Mouse (Mus musculus) kidney, postnatal 0 days (tissue): Measurements from ENCODE around the gene Cabin1. TPM values are rescaled to one million over a fixed set of nuclear protein-coding genes. Genes with fewer than 3 reads are reported as not detected.

ENCODE experiments used
- ATAC-seq: fragments of 200-750 bp; cut with Nextera tagmentation; replicated peaks from 2 replicates; pipeline ENCODE4 v1.8.0; 2017; ENCODE audit warnings: low read depth, moderate number of reproducible peaks, moderate TSS enrichment, moderate library complexity; ENCODE audit not compliant: low FRiP score
- DNase-seq: peaks from one replicate; pipeline ENCODE4 v3.0.0-alpha.2; 2016; ENCODE audit warnings: low spot score
- H3K27ac ChIP-seq: fragments of 300-500 bp; sonication (generic); 2 replicates; pipeline ENCODE4 v1.5.1; 2014; ENCODE audit warnings: mild to moderate bottlenecking
- H3K27me3 ChIP-seq: fragments of 300-500 bp; sonication (generic); 2 replicates; pipeline ENCODE4 v1.6.1; 2014; ENCODE audit warnings: low read length, mixed read lengths; ENCODE audit not compliant: insufficient read depth
- H3K36me3 ChIP-seq: fragments of 300-500 bp; sonication (generic); 2 replicates; pipeline ENCODE4 v1.6.1; 2014; ENCODE audit warnings: low read length, mixed read lengths; ENCODE audit not compliant: insufficient read depth
- H3K4me1 ChIP-seq: fragments of 300-500 bp; sonication (generic); replicated peaks from 2 replicates; pipeline ENCODE4 v1.6.1; 2014; ENCODE audit warnings: antibody characterized with exemption, low read length, mixed read lengths; ENCODE audit not compliant: insufficient read depth
- H3K4me2 ChIP-seq: fragments of 300-500 bp; sonication (generic); 2 replicates; pipeline ENCODE4 v1.6.1; 2014; ENCODE audit warnings: mild to moderate bottlenecking, low read length, moderate library complexity, mixed read lengths
- H3K4me3 ChIP-seq: fragments of 300-500 bp; sonication (generic); replicated peaks from 2 replicates; pipeline ENCODE4 v1.5.1; 2014; ENCODE audit warnings: low read depth, low read length
- H3K9ac ChIP-seq: fragments of 300-500 bp; sonication (generic); 2 replicates; pipeline ENCODE4 v1.6.1; 2014; ENCODE audit warnings: low read depth, low read length
- H3K9me3 ChIP-seq: fragments of 300-500 bp; sonication (generic); replicated peaks from 2 replicates; pipeline ENCODE4 v1.6.1; 2016; ENCODE audit warnings: low read length, inconsistent platforms, mixed read lengths
- CTCF ChIP-seq: IDR thresholded peaks from 2 replicates; pipeline ENCODE4 v1.5.1; 2016; ENCODE audit warnings: antibody characterized with exemption, low read depth, mild to moderate bottlenecking, moderate library complexity
- WGBS: fragments of 180-500 bp; shearing (Covaris S2); extraction: QIAGEN DNeasy Blood & Tissue Kit; methylation state at CpG from one replicate; pipeline ENCODE4 v1.1.7; 2014; 5-methylcytosine and 5-hydroxymethylcytosine counted together
- polyA plus RNA-seq: library from polyadenylated mRNA; unstranded; fragments of >200 nt; fragmentation: Nextera tagmentation; extraction: Ambion mirVana; gene quantifications from 2 replicates; pipeline ENCODE4 v1.2.1, GENCODE M21; 2015

The Cabin1 gene
- polyA plus RNA-seq, 1 experiment from 2014 or later: 24.0 TPM

GRCm38 (mm10) chr10:75634610-75635009, 129.5 kb downstream of the Cabin1 start:
- TF ChIP-seq CTCF: no peak
- no peaks in the 10 kb centered on the region for H3K9me3 ChIP-seq
- ATAC-seq (no peak), DNase-seq (no peak)
- no peak overlapping the region for H3K4me2 ChIP-seq
- H3K4me3 ChIP-seq: no peak overlapping the region
- H3K36me3 ChIP-seq: no peaks in the 10 kb centered on the region
- no peaks in the 10 kb centered on the region for H3K27me3 ChIP-seq
- 93% methylated on average over 8 of the region's 8 CpGs for WGBS
- no peak overlapping the region for H3K27ac ChIP-seq
- no peaks in the 10 kb centered on the region for H3K4me1 ChIP-seq
- no peak overlapping the region for H3K9ac ChIP-seq

GRCm38 (mm10) chr10:75633576-75634139, 130.5 kb downstream of the Cabin1 start:
- Histone ChIP-seq H3K4me2 (no peak overlapping the region), H3K4me3 (no peak overlapping the region), H3K4me1 (no peaks in the 10 kb centered on the region), H3K9ac (no peak overlapping the region), H3K27me3 (no peaks in the 10 kb centered on the region), H3K9me3 (no peaks in the 10 kb centered on the region), H3K27ac (no peak overlapping the region), H3K36me3 (no peaks in the 10 kb centered on the region)
- DNase-seq: no peak
- TF ChIP-seq CTCF: no peak
- ATAC-seq: no peak
- 69% methylated on average over 14 of the region's 14 CpGs for WGBS

DNA sequence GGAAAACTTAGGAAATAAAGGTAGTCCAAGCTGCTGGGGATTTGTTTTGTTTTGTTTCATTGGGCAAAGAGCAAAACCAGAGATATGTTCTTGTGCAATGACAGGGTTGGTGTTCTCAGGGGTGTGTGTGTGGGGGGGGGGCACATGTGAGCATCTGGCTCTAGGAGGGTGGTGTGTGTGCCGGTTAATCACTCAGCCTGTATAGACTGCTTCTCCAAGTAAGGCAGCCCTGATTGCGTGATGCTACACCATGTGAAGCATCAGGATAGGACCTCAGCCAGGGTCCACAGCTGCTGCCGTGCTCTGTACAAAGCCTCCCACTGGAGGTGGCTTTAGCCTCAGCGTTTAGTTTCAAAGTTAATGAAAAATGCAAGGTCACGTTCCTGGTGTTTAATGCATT, 131.1 kb downstream of the Cabin1 start:
- Histone ChIP-seq H3K36me3 (no peaks in the 10 kb centered on the region), H3K27ac (no peak overlapping the region), H3K4me1 (no peaks in the 10 kb centered on the region), H3K9ac (no peak overlapping the region), H3K27me3 (no peaks in the 10 kb centered on the region), H3K9me3 (no peaks in the 10 kb centered on the region), H3K4me3 (no peak overlapping the region), H3K4me2 (no peak overlapping the region)
- DNase-seq: no peak
- no peak for TF ChIP-seq CTCF
- WGBS: 62% methylated on average over 5 of the region's 5 CpGs
- no peak for ATAC-seq

GRCm38 (mm10) chr10:75632633-75633032, 131.5 kb downstream of the Cabin1 start:
- ATAC-seq (no peak), DNase-seq (peak; percentile 56)
- Histone ChIP-seq H3K4me3 (no peak overlapping the region), H3K4me1 (no peaks in the 10 kb centered on the region), H3K27ac (no peak overlapping the region), H3K4me2 (no peak overlapping the region), H3K9ac (no peak overlapping the region), H3K27me3 (no peaks in the 10 kb centered on the region), H3K9me3 (no peaks in the 10 kb centered on the region), H3K36me3 (no peaks in the 10 kb centered on the region)
- WGBS: 40% methylated on average over 5 of the region's 5 CpGs
- TF ChIP-seq CTCF: no peak

DNA sequence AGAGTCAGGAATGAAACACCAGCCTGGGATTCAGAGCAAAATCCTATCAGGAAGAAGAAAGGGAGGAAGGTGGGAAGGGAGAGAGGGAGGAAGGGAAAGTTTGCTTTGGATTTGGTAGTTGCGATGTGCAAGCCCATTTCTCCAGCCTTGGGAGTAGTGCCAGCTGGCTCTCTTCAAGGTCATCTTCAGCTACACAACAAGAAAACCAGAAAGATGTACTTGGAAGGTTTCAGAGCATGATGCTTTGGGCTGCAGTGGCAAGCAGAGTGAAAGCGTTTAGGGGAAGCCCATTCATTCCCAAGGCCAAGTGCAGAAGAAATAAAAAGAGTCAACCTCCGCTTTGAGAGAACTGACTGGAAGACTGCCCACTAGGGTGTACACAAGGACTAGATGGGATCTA, 136.7 kb downstream of the Cabin1 start:
- Histone ChIP-seq H3K27ac (no peak overlapping the region), H3K27me3 (no peaks in the 10 kb centered on the region), H3K4me3 (no peak overlapping the region), H3K36me3 (no peaks in the 10 kb centered on the region), H3K9ac (no peak overlapping the region), H3K4me2 (no peak overlapping the region), H3K4me1 (no peaks in the 10 kb centered on the region), H3K9me3 (no peaks in the 10 kb centered on the region)
- DNase-seq (no peak), ATAC-seq (no peak)
- WGBS: 75% methylated on average over 3 of the region's 3 CpGs
- TF ChIP-seq CTCF: no peak

GRCm38 (mm10) chr10:75626991-75627390, 137.2 kb downstream of the Cabin1 start:
- no peaks in the 10 kb centered on the region for H3K9me3 ChIP-seq
- no peak for ATAC-seq
- no peak overlapping the region for H3K27ac ChIP-seq
- no peak overlapping the region for H3K9ac ChIP-seq
- no peaks in the 10 kb centered on the region for H3K36me3 ChIP-seq
- no peak overlapping the region for H3K4me3 ChIP-seq
- WGBS: 39% methylated on average over 3 of the region's 3 CpGs
- H3K27me3 ChIP-seq: no peaks in the 10 kb centered on the region
- H3K4me1 ChIP-seq: no peaks in the 10 kb centered on the region
- DNase-seq: no peak
- TF ChIP-seq CTCF: no peak
- H3K4me2 ChIP-seq: no peak overlapping the region

DNA sequence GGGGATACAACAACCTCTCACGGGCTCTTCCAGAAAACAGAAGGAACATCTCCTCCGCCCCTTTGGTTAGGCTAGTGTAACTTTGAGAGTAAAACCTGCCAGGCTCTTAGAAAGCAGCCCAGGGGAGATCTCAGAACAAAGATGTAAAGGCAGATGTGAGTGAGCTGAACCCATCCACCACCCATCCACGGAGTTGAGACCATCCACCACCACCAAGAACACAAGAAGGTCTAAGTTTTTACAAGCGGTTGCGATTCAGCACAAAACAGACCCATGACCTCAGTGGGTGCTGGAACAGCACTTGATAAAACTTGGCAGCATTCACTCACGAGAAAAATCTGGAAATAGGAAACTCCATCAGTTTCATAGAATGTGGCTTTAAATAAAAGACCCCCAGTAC, 138.2 kb downstream of the Cabin1 start:
- WGBS: 47% methylated on average over 6 of the region's 6 CpGs

More for the DNA sequence above, 138.2 kb downstream of the Cabin1 start:
- TF ChIP-seq CTCF: no peak
- no peak overlapping the region for H3K27ac ChIP-seq
- no peak for DNase-seq
- no peak overlapping the region for H3K4me2 ChIP-seq
- no peak overlapping the region for H3K9ac ChIP-seq
- no peaks in the 10 kb centered on the region for H3K9me3 ChIP-seq
- no peaks in the 10 kb centered on the region for H3K36me3 ChIP-seq
- ATAC-seq: no peak
- no peaks in the 10 kb centered on the region for H3K27me3 ChIP-seq
- no peaks in the 10 kb centered on the region for H3K4me1 ChIP-seq
- H3K4me3 ChIP-seq: no peak overlapping the region
